Mouse (Mus musculus) CD4-positive naive resting alpha-beta T cell, adult 57 days (primary cell): ENCODE measurements around the gene Ankrd9. TPM values are rescaled to one million over a fixed set of nuclear protein-coding genes. Genes with fewer than 3 reads are reported as not detected.

Experiments used
- total RNA-seq: library from RNA; stranded (reverse); gene quantifications from one replicate; pipeline ENCODE4 v1.2.4, GENCODE M21; 2023

Ankrd9 gene
- total RNA-seq: 7.0 TPM

DNA sequence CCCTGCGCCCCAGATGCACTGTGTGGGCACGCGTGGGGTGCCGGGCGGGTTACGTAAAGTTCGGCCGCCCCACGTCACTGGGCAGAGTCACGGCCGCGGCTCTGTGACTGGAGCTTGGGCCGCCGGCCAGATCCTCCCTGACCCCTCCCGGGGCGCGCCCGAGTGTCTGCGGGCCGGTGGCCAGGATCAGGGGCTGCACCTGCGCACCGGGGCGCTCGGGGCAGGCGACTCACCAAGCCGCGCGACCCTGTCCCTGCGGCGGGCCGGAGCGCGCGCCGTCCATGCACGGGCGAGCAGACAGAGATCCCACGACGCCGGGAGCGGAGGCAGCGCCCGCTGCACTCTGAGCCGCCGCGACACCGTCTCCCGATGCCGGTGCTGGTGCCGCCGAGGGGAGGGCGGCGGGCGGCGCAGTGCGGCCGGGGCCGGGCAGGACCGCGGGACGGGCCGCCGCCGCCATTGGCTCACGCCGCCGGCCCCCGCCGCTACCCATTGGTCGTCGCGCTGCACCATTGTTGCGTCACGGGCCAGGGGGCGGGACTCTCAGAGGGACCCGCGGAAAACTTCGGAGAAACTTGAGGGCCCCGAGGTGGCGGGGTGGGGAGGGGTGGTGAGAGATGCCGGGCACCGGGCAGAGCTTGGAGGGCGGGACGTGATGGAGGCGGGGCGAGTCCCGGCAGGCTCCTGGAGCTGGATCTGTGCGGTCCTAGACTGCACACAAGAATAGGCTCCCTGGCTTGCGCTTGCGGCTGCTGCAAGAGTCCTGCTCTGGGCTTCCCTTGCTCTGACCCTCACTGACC is at the start of gene Ankrd9:
Gene Ankrd9 (minus strand): TSS at position 434 of the 800 bp plus-strand sequence.

Other genes starting within 250 kb of the Ankrd9 start
- 78.1 TPM for gene Wdr20, start 241.1 kb downstream of the Ankrd9 start, total RNA-seq
- not detected for gene Mok, start 138.1 kb downstream of the Ankrd9 start, total RNA-seq
- 2.8 TPM for gene Zfp839, start 128.8 kb downstream of the Ankrd9 start, total RNA-seq
- 29.8 TPM for gene Cinp, start 89.9 kb downstream of the Ankrd9 start, total RNA-seq
- 7.3 TPM for gene Tecpr2, start 89.8 kb downstream of the Ankrd9 start, total RNA-seq
- gene Rcor1, start 60.3 kb upstream of the Ankrd9 start, total RNA-seq: 51.1 TPM
- gene Traf3, start 187.3 kb upstream of the Ankrd9 start, total RNA-seq: 52.1 TPM
- not detected for gene 4930595D18Rik, start 205.5 kb upstream of the Ankrd9 start, total RNA-seq